Mouse (Mus musculus) monocyte, adult 59 days (primary cell): ENCODE measurements around the gene Ggps1. TPM values are rescaled to one million over a fixed set of nuclear protein-coding genes. Genes with fewer than 3 reads are reported as not detected.

Experiments
- total RNA-seq, 2 experiments: library from RNA; stranded (reverse); gene quantifications; one replicate each; pipeline ENCODE4 v1.2.4; 2023

Ggps1 gene
- total RNA-seq: 10 to 100 TPM; 25.7 to 28.6 TPM

DNA sequence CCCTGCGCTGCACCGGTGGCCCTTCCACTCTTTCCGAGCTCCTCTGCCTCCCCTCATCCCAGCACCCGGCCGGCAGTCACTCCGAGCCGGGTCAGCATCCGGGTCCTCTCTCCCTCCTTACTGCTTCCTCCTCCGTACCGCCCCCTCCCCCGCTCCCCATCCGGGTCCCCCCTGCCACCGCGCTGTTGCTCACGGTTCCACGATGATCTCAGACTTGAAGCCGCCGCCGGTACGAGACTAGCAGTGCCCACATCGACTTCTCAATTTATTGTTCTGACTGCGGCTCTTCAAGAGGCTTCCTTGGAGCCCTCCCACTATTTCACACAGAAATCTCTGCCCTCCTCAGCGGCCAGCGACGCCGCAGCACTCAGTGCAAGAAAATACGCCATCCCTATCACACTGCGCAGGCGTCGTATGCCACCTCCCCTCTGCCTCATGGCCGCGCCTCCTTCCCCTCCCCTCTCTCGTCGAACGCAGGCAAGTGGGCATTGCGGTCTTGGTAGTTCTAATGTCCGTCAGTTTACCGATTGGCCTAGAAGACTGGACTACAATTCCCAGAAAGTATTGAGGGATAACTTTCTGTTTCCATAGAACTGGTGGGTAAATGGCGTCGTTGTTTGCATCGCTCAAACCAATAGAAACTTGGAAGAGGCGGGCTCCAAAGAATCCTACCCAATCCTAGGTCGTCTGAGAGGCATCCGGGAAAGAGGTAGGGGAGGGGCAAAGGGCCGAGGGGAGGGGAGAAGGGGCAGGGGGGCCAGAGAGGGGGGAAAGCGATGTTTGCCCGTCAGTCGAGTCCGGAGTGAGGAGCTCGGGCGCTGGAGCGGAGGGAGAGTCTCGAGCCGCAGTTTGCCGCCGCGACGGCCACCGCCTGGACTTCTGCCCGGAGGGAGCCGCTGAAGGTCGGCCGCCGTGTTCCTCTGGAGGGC is at the start of gene Ggps1, which contains the start of gene Arid4b:
Gene Ggps1 (minus strand): TSS at position 476 of the 929 bp plus-strand sequence.
Gene Arid4b (plus strand): TSS at position 220 of the 929 bp plus-strand sequence.

GRCm38 (mm10) chr13:14039292-14039965 is 23.9 kb downstream of the Ggps1 start, which contains the start of gene Tbce:
TSS of gene Tbce (minus strand) at chr13:14039638.

Other genes starting within 250 kb of the Ggps1 start
- 10 to 100 TPM; 25.4 to 25.6 TPM for gene B3galnt2, start 109.0 kb downstream of the Ggps1 start, total RNA-seq
- 10 to 100 TPM; 58.6 to 60.2 TPM for gene Tbce, start 23.9 kb downstream of the Ggps1 start, total RNA-seq
- gene Arid4b, start 256 bp downstream of the Ggps1 start, total RNA-seq: 10 to 100 TPM; 47.3 to 48.7 TPM